Mouse (Mus musculus) gastrocnemius, adult 8-10 months (tissue): ENCODE measurements around the gene Olfr1082. TPM values are rescaled to one million over a fixed set of nuclear protein-coding genes. Genes with fewer than 3 reads are reported as not detected.
"Not testable (repeated sequence)": the region's sequence is repeated elsewhere in the genome, so short reads cannot be mapped to it uniquely, and the experiment has no call there.

Experiments
- DNase-seq, 2 experiments: peaks; one replicate each; pipeline ENCODE4 v3.0.0; 2022; ENCODE audit warnings: low spot score in 2 of 2
- total RNA-seq, 4 experiments: library from RNA; stranded (reverse); gene quantifications; 2 replicates each; pipeline ENCODE4 v1.2.4; 2022

Olfr1082 gene
- total RNA-seq: not detected

DNA sequence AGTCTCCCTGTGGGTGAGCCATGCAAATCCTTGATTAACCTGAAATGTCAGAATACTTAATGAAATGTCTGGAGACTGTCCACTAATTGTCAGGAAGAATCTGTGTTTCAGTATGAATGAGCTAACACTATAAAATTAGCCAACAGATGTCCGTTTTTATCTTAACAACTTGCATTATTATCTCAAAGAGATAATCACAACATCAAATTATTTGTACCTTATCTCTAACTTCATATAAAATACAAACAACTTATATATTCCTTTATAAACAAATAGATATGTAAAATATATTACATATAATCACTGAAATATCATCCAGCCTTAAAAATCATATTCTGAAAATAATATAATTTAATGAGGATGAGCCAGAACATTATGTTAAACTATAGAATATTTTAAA lies at the start of gene Olfr1082:
Gene Olfr1082 (minus strand): TSS at position 101 of the 400 bp plus-strand sequence.
- DNase-seq: not testable (repeated sequence)

DNA sequence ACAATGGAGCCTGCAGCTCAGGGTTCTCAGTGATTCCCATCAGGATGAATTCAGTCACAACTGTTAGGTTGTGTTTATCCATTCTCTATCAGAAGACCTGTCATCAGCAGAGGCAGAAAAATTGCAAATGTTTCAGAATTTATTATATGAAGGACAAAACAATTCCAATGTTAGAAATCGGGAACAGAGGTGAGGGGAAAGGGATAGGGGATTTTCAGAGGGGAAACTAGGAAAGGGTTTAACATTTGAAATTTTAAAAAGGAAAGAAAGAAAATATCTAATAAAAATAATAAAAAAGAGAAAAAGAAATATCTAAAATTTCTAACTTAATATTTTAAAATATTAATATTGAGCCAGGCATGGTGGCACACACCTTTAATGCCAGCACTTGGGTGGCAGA lies 40.9 kb upstream of the Olfr1082 start, which contains the start of gene Olfr1084:
Gene Olfr1084 (minus strand): TSS at position 101 of the 400 bp plus-strand sequence.
- DNase-seq: not testable (repeated sequence)

DNA sequence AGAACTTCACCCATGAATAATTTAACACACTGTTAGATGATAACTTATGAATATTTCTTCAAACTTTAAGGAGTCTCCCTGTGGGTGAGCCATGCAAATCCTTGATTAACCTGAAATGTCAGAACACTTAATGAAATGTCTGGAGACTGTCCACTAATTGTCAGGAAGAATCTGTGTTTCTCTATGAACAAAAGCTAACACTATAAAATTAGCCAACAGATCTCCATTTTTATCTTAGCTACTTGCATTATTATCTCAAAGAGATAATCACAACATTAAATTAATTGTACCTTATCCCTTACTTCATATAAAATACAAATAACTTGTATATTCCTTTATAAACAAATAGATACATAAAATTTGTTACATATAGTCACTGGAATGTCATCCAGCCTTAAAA lies 40.6 kb downstream of the Olfr1082 start, which contains the start of gene Olfr1080:
Gene Olfr1080 (minus strand): TSS at position 101 of the 400 bp plus-strand sequence.
- not testable (repeated sequence) for DNase-seq

Other genes starting within 250 kb of the Olfr1082 start
- gene Olfr1055, start 248.7 kb downstream of the Olfr1082 start, total RNA-seq: not detected
- not detected for gene Olfr1056, start 236.5 kb downstream of the Olfr1082 start, total RNA-seq
- gene Olfr1057, start 220.6 kb downstream of the Olfr1082 start, total RNA-seq: not detected
- not detected for gene Olfr1058, start 210.4 kb downstream of the Olfr1082 start, total RNA-seq
- not detected for gene Olfr1061, start 184.9 kb downstream of the Olfr1082 start, total RNA-seq
- gene Olfr1062, start 172.2 kb downstream of the Olfr1082 start, total RNA-seq: not detected
- not detected for gene Olfr1065, start 148.4 kb downstream of the Olfr1082 start, total RNA-seq
- not detected for gene Olfr1066, start 142.7 kb downstream of the Olfr1082 start, total RNA-seq
- gene Olfr228, start 111.6 kb downstream of the Olfr1082 start, total RNA-seq: not detected
- not detected for gene Olfr1076, start 90.5 kb downstream of the Olfr1082 start, total RNA-seq
- not detected for gene Olfr1079, start 56.5 kb downstream of the Olfr1082 start, total RNA-seq
- gene Olfr1080, start 40.7 kb downstream of the Olfr1082 start, total RNA-seq: not detected
- gene Olfr1084, start 40.8 kb upstream of the Olfr1082 start, total RNA-seq: not detected
- gene Olfr1085, start 63.1 kb upstream of the Olfr1082 start, total RNA-seq: not detected
- gene Olfr1086, start 81.1 kb upstream of the Olfr1082 start, total RNA-seq: not detected
- gene Olfr1087, start 99.4 kb upstream of the Olfr1082 start, total RNA-seq: not detected
- gene Olfr1089, start 134.7 kb upstream of the Olfr1082 start, total RNA-seq: not detected
- gene Olfr1090, start 160.0 kb upstream of the Olfr1082 start, total RNA-seq: not detected
- gene Olfr1093, start 183.5 kb upstream of the Olfr1082 start, total RNA-seq: not detected
- not detected for gene Olfr141, start 211.1 kb upstream of the Olfr1082 start, total RNA-seq
- gene Olfr1094, start 225.7 kb upstream of the Olfr1082 start, total RNA-seq: not detected